Mouse (Mus musculus) gastrocnemius, adult 2 months (tissue): ENCODE measurements around the gene Smo. TPM values are rescaled to one million over a fixed set of nuclear protein-coding genes. Genes with fewer than 3 reads are reported as not detected.
"Not testable (repeated sequence)": the region's sequence is repeated elsewhere in the genome, so short reads cannot be mapped to it uniquely, and the experiment has no call there.

Source experiments
- DNase-seq: peaks from one replicate; pipeline ENCODE4 v3.0.0; 2022
- H3K27ac ChIP-seq: fragments of 200-600 bp; 2 replicates; pipeline ENCODE4 v1.8.1; 2022; ENCODE audit warnings: mild to moderate bottlenecking
- H3K4me3 ChIP-seq: fragments of 200-600 bp; 2 replicates; pipeline ENCODE4 v1.8.1; 2022; ENCODE audit warnings: mild to moderate bottlenecking, moderate library complexity
- CTCF ChIP-seq: fragments of 200-600 bp; IDR thresholded peaks from 2 replicates; pipeline ENCODE4 v1.8.1; 2022; ENCODE audit warnings: antibody characterized with exemption, mild to moderate bottlenecking, moderate library complexity
- intact Hi-C: fragments of 180-260 bp; cut with DNase I; formaldehyde crosslinking; loops from one replicate; pipeline ENCODE4 v1.15.1; 2025
- total RNA-seq, 2 experiments: library from RNA; stranded (reverse); gene quantifications; 2 replicates each; pipeline ENCODE4 v1.2.3; 2021

Gene Smo
- total RNA-seq, 2 experiments from 2014 or later: 2.8 to 5.0 TPM

DNA sequence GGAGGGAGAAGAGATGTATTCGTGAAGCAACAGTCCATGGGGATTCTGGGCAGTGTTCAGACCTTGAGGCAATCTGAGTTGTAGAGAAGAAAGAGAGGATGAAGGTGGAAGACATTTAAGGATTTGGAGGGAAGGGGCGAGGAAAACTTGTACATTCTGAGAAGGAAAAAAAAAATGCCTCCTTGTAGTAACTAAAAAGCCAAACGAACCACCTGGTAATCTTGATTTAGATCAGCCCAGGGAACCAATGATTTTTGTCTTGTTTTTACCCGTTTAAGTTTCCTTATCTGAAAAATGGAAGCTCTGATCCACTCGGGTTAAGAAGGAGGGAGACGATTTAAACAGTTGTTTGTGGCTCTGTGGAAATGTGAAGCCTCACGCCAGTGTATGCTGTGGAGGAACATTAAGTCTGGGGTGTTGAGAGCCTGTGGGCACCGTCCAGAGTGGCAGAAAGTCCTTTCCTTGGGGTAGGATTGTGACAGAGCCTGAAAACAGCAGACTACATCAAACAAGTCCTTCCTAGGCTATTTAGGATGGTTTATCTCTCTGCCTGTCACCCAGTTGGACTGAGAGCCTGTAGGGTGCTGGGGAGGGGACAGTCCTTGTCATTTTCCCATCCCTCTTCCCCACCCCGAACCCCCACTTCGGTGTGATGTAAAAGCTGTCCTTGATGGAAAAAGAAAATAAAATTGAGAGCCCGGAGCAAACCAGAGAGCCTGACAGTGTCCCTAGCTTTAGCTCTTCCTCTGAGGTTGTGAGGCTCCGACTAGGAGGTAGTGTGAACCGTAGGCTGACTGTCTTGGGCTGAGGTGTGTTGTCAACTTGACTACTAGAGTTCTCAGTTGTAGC is 1.5 kb downstream of the Smo start:
- Histone ChIP-seq H3K27ac (peak overlapping the region; percentile 86), H3K4me3 (peak overlapping the region; percentile 96)
- TF ChIP-seq CTCF: no peak
- DNase-seq: no peak
- intact Hi-C loops: no loop called here

GRCm38 (mm10) chr6:29751466-29752152 is 16.3 kb downstream of the Smo start:
- Histone ChIP-seq H3K27ac (no peak overlapping the region), H3K4me3 (no peak overlapping the region)
- DNase-seq: no peak
- TF ChIP-seq CTCF: no peak
- intact Hi-C loops: no loop called here

DNA sequence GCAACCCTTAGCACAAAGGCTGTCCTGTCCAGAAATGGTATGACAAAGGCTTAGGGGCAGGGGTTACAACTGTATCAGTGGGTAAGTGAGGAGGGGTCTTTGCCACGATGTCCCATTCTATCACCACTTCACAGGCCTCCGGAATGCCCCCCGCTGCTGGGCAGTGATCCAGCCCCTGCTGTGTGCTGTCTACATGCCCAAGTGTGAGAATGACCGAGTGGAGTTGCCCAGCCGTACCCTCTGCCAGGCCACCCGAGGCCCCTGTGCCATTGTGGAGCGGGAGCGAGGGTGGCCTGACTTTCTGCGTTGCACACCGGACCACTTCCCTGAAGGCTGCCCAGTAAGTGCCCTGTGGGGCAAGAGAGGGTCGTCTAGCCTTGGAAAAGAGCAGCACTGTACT is 18.0 kb downstream of the Smo start:
- DNase-seq: no peak
- no peak for TF ChIP-seq CTCF
- intact Hi-C loops: no loop called here
- H3K27ac ChIP-seq: no peak overlapping the region
- H3K4me3 ChIP-seq: no peak overlapping the region

GRCm38 (mm10) chr6:29756001-29756400 is 20.7 kb downstream of the Smo start:
- intact Hi-C loops: no loop called here
- DNase-seq: no peak
- no peak overlapping the region for H3K4me3 ChIP-seq
- TF ChIP-seq CTCF: no peak
- H3K27ac ChIP-seq: no peak overlapping the region

DNA sequence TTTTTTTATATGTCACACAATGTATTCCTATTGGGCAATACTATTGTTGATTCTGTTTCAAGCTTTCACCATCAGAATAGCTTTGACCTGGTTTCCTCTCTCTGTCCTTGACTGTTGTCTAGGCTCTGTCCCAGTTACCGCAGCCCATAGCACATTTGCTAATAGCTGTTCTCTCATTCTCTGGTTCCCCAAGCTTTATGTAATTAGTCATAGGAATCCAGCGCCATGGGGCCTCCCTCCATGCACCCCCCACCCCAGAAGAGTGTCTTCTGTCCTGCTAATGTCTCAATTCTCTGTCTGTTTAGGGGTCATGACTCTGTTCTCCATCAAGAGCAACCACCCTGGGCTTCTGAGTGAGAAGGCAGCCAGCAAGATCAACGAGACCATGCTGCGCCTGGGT is 21.2 kb downstream of the Smo start:
- H3K27ac ChIP-seq: no peak overlapping the region
- no peak for TF ChIP-seq CTCF
- intact Hi-C loops: no loop called here
- no peak overlapping the region for H3K4me3 ChIP-seq
- DNase-seq: no peak

DNA sequence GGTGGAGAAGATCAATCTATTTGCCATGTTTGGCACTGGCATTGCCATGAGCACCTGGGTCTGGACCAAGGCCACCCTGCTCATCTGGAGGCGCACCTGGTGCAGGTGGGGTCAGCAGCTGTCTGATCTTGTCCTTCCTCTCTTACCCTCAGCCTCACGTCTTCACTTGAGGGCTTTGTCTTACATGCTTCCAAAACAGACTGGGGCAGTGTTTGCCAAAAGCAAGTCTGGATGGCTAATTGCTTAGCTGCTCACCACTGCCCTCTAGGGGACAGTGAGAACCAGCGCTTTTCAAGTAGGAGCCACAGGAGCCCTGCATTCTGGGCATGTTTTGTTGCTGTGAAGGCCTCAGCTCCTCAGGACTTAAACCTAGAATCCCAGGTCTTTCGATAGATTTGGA is 23.1 kb downstream of the Smo start:
- peak; percentile 74 for DNase-seq
- H3K4me3 ChIP-seq: no peak overlapping the region
- TF ChIP-seq CTCF: peak; percentile 94
- intact Hi-C loops: loop anchor here (2.0 kb wide), 1 partner anchor 46 kb away; no protein-coding TSS in a partner anchor
- no peak overlapping the region for H3K27ac ChIP-seq

DNA sequence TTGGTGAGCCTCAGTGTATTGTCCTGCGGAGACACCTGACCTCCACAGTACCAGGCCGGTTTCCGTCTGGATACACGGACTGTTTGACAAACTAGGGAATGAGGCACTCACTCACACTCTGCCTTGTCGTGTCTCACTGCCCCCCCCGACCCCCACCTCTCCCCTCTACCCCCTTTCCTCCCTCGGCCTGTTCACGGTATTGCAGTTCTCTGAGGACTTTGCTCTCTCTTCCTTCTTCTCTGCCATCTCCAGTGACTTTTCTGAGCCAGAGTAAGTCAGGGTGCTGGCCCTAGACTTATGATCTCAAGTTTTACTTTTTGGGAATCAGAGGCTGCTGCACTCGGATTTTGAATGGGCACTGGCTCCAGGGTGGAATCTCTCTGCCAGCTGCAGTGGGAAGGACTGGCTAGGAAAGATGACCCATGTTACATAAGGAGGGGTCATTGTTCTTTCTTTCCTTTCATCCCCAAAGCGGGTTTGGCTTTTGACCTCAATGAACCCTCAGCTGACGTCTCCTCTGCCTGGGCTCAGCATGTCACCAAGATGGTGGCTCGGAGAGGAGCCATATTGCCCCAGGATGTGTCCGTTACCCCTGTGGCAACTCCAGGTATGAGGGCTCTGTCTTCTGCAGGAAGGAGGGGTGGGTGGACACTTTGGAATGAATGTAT is 23.8 kb downstream of the Smo start:
- intact Hi-C loops: loop anchor here (2.0 kb wide), 1 partner anchor 46 kb away; no protein-coding TSS in a partner anchor
- no peak for TF ChIP-seq CTCF
- no peak for DNase-seq

GRCm38 (mm10) chr6:29760397-29760796 is 25.1 kb downstream of the Smo start:
- DNase-seq, H3K27ac ChIP-seq, intact Hi-C loops, H3K4me3 ChIP-seq: not testable (repeated sequence)

More for the DNA sequence above, 23.8 kb downstream of the Smo start:
- Histone ChIP-seq H3K4me3 (no peak overlapping the region), H3K27ac (no peak overlapping the region)

GRCm38 (mm10) chr6:29761282-29761681 is 26.0 kb downstream of the Smo start:
- Histone ChIP-seq H3K27ac (no peak overlapping the region), H3K4me3 (no peak overlapping the region)
- intact Hi-C loops: no loop called here

DNA sequence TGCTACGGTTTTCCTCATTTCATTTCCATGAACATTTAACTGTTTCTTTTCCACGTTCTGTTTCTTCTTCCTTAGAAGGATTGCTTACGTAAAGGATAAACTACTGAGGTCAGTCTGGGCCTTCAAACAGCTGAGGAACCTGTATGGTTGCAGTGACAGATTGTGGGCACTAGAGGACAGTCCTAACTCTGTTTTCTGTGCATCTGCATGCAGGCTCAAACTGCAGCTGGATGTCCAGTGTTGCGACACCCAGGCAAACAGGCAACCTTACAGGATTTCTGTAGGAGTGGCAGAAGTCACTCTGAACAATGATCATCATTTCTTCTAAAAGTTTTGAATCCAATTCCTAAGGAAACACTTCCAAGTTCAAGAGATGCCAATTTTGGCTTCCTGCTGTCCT is 27.2 kb downstream of the Smo start:
- Histone ChIP-seq H3K27ac (no peak overlapping the region), H3K4me3 (no peak overlapping the region)
- peak; percentile 36 for DNase-seq
- TF ChIP-seq CTCF: peak; percentile 68
- intact Hi-C loops: no loop called here

More at GRCm38 (mm10) chr6:29761282-29761681, 26.0 kb downstream of the Smo start:
- no peak for DNase-seq
- no peak for TF ChIP-seq CTCF

DNA sequence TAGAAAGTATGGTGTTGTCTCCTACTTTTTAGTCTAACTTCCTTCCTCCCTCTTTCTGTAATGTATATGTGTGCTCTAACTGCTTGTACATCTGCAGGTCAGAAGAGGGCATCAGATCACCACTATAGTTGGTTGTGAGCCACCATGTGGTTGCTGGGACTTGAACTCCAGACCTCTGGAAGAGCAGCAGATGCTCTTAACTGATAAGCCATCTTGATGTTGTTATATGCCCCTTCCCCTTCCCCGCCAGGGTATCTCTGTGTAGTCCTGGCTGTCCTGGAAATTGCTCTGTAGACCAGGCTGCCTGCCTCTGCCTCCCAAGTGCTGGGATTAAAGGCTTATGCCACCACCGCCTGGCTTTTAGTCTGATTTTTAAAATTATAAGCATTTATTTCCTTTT is 31.6 kb downstream of the Smo start:
- DNase-seq: no peak

GRCm38 (mm10) chr6:29767813-29768660 is 32.7 kb downstream of the Smo start, which contains the start of gene Ahcyl2:
Ahcyl2 (plus strand) TSS chr6:29768011.
- intact Hi-C loops: loop anchor here (2.0 kb wide), 1 partner anchor 51 kb away; no protein-coding TSS in a partner anchor
- TF ChIP-seq CTCF: no peak

More for the DNA sequence above, 31.6 kb downstream of the Smo start:
- intact Hi-C loops: loop anchor here (2.0 kb wide), 1 partner anchor 52 kb away; no protein-coding TSS in a partner anchor
- H3K27ac ChIP-seq: no peak overlapping the region
- no peak overlapping the region for H3K4me3 ChIP-seq
- no peak for TF ChIP-seq CTCF

More at GRCm38 (mm10) chr6:29767813-29768660, 32.7 kb downstream of the Smo start, which contains the start of gene Ahcyl2:
- Histone ChIP-seq H3K4me3 (peak within 1 kb of the TSS; percentile 97), H3K27ac (peak within 1 kb of the TSS; percentile 93)
- peak; percentile 98 for DNase-seq
